Mouse (Mus musculus) thymus, adult 2 months (tissue): Measurements from ENCODE around the gene Eif2b2. TPM values are rescaled to one million over a fixed set of nuclear protein-coding genes. Genes with fewer than 3 reads are reported as not detected.

Source experiments
- DNase-seq: peaks from one replicate; pipeline ENCODE4 v3.0.0; 2021
- H3K27ac ChIP-seq: fragments of 200-500 bp; 2 replicates; pipeline ENCODE4 v1.5.1; 2012; ENCODE audit warnings: low read length, control low read depth; ENCODE audit not compliant: control insufficient read depth, insufficient read depth
- H3K27me3 ChIP-seq: fragments of 200-500 bp; 2 replicates; pipeline ENCODE4 v1.6.1; 2012; ENCODE audit warnings: mild to moderate bottlenecking, low read length, moderate library complexity, mixed read lengths; ENCODE audit not compliant: control insufficient read depth, insufficient read depth
- H3K36me3 ChIP-seq: fragments of 200-500 bp; 2 replicates; pipeline ENCODE4 v1.6.1; 2012; ENCODE audit warnings: mild to moderate bottlenecking, low read length, moderate library complexity; ENCODE audit not compliant: control insufficient read depth, insufficient read depth
- H3K4me1 ChIP-seq: fragments of 200-500 bp; replicated peaks from 2 replicates; pipeline ENCODE4 v1.6.1; 2012; ENCODE audit warnings: low read length; ENCODE audit not compliant: control insufficient read depth, insufficient read depth
- H3K4me3 ChIP-seq: fragments of 200-500 bp; 2 replicates; pipeline ENCODE4 v1.5.1; 2012; ENCODE audit warnings: mild to moderate bottlenecking, low read length, control low read depth, moderate library complexity; ENCODE audit not compliant: control insufficient read depth, insufficient read depth
- CTCF ChIP-seq: fragments of 200-500 bp; IDR thresholded peaks from 2 replicates; pipeline ENCODE4 v1.5.1; 2012; ENCODE audit warnings: mild to moderate bottlenecking, control low read depth, low read length, moderate library complexity, borderline replicate concordance; ENCODE audit not compliant: control insufficient read depth, poor library complexity, insufficient read depth; ENCODE audit errors: extremely low read depth
- POLR2A ChIP-seq: fragments of 200-500 bp; IDR thresholded peaks from 2 replicates; pipeline ENCODE4 v1.6.1; 2012; ENCODE audit warnings: mild to moderate bottlenecking, low read length, control low read depth, moderate library complexity; ENCODE audit not compliant: control insufficient read depth, poor library complexity, insufficient read depth; ENCODE audit errors: extremely low read depth
- WGBS: fragments of 180-500 bp; shearing (Covaris S2); methylation state at CpG from one replicate; pipeline ENCODE4 v1.1.7; 2018; 5-methylcytosine and 5-hydroxymethylcytosine counted together
- polyA plus RNA-seq: library from polyadenylated mRNA; depleted of rRNA; stranded (reverse); fragments of >200 nt; gene quantifications from 2 replicates; pipeline ENCODE4 v1.2.3, GENCODE M21; 2012

The Eif2b2 gene
- polyA plus RNA-seq, 1 experiment: 250 TPM

- TF ChIP-seq POLR2A: no peak
- TF ChIP-seq CTCF: no peak
- no peak overlapping the region for H3K4me3 ChIP-seq
- DNase-seq: no peak
- 32% methylated on average over 5 of the region's 5 CpGs for WGBS
- no peaks in the 10 kb centered on the region for H3K36me3 ChIP-seq
- no peaks in the 10 kb centered on the region for H3K27me3 ChIP-seq
- peaks cover 24% of the 10 kb centered on the region for H3K4me1 ChIP-seq
- no peak overlapping the region for H3K27ac ChIP-seq
Observed at GRCm38 (mm10) chr12:85182898-85183297, 36.4 kb upstream of the Eif2b2 start.

- Histone ChIP-seq H3K4me3 (no peak overlapping the region), H3K4me1 (peaks cover 23% of the 10 kb centered on the region), H3K27ac (no peak overlapping the region), H3K27me3 (no peaks in the 10 kb centered on the region), H3K36me3 (no peaks in the 10 kb centered on the region)
- no peak for DNase-seq
- 81% methylated on average over 5 of the region's 5 CpGs for WGBS
- TF ChIP-seq POLR2A: no peak
Observed at GRCm38 (mm10) chr12:85184118-85184517, 35.2 kb upstream of the Eif2b2 start.

- H3K4me1 ChIP-seq: peaks cover 23% of the 10 kb centered on the region
- H3K4me3 ChIP-seq: no peak overlapping the region
- no peak for DNase-seq
- no peak overlapping the region for H3K27ac ChIP-seq
- no peaks in the 10 kb centered on the region for H3K27me3 ChIP-seq
- H3K36me3 ChIP-seq: no peaks in the 10 kb centered on the region
- WGBS: 93% methylated on average over 8 of the region's 8 CpGs
- TF ChIP-seq CTCF (no peak), POLR2A (no peak)
Observed at GRCm38 (mm10) chr12:85185810-85186209, 33.5 kb upstream of the Eif2b2 start.

- Histone ChIP-seq H3K27me3 (no peaks in the 10 kb centered on the region), H3K27ac (no peak overlapping the region), H3K4me3 (no peak overlapping the region), H3K4me1 (peaks cover 18% of the 10 kb centered on the region), H3K36me3 (no peaks in the 10 kb centered on the region)
- 92% methylated on average over 7 of the region's 7 CpGs for WGBS
- no peak for TF ChIP-seq POLR2A
- DNase-seq: no peak
Observed at GRCm38 (mm10) chr12:85186361-85186760, 32.9 kb upstream of the Eif2b2 start.

- Histone ChIP-seq H3K36me3 (no peaks in the 10 kb centered on the region), H3K4me1 (peaks cover 28% of the 10 kb centered on the region), H3K27me3 (no peaks in the 10 kb centered on the region), H3K27ac (no peak overlapping the region), H3K4me3 (no peak overlapping the region)
- 93% methylated on average over 7 of the region's 7 CpGs for WGBS
- TF ChIP-seq CTCF (no peak), POLR2A (no peak)
- DNase-seq: no peak
Observed at GRCm38 (mm10) chr12:85190290-85190689, 29.0 kb upstream of the Eif2b2 start.

GRCm38 (mm10) chr12:85192461-85193108, 26.7 kb upstream of the Eif2b2 start:
- Histone ChIP-seq H3K27me3 (no peaks in the 10 kb centered on the region), H3K4me1 (peaks cover 39% of the 10 kb centered on the region), H3K27ac (peak overlapping the region; percentile 38), H3K36me3 (no peaks in the 10 kb centered on the region), H3K4me3 (no peak overlapping the region)
- TF ChIP-seq POLR2A (no peak), CTCF (0 out of 2 replicates have a peak, but pooled peaks have one; percentile 21)
- peak; percentile 82 for DNase-seq
- 12% methylated on average over 19 of the region's 19 CpGs for WGBS

GRCm38 (mm10) chr12:85193146-85193545, 26.1 kb upstream of the Eif2b2 start:
- no peak for DNase-seq
- Histone ChIP-seq H3K4me3 (no peak overlapping the region), H3K36me3 (no peaks in the 10 kb centered on the region), H3K27ac (peak overlapping the region; percentile 38), H3K27me3 (no peaks in the 10 kb centered on the region), H3K4me1 (peaks cover 39% of the 10 kb centered on the region)
- 47% methylated on average over 10 of the region's 10 CpGs for WGBS
- TF ChIP-seq CTCF (no peak), POLR2A (no peak)
